ENCODE assay signal across 13 mouse cellular contexts in the genomic region with DNA sequence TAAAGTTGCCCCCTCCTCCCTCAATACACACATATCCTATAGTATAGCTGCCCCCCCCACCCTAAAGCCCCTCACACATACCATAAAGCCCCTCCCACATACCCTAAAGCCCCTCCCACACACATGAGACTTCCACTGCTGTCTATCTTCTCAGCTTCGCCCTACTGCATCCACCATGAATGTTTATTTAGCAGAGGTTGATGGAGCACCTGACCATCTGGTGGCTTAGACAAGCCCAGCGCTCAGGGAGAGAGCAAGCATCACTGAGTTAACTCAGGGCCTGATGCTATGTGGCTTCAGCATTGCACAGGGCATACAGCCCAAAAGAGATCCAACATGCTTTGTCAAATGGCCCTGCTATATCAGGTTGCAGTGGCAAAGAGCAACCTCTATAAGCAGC. TPM values are rescaled to one million over a fixed set of nuclear protein-coding genes. Genes with fewer than 3 reads are reported as not detected.
"Had no signal": no experiment of that assay in that cellular context is flagged by ENCODE, and none has a peak within 500 bp of the region (broad histone marks: within the 10 kb centered on the region; RNA-seq: fewer than 3 reads in every experiment).

No protein-coding gene starts in this region.

- H3K4me2 ChIP-seq: limb, embryonic 15.5 days; lung, embryonic 15.5 days; midbrain, embryonic 12.5 days had no signal

- H3K9ac ChIP-seq: intestine, embryonic 15.5 days; limb, embryonic 15.5 days; lung, embryonic 15.5 days; midbrain, embryonic 12.5 days had no signal

- H3K9me3 ChIP-seq: intestine, embryonic 15.5 days; limb, embryonic 15.5 days; lung, embryonic 15.5 days; megakaryocyte, embryonic 14.5 days; midbrain, embryonic 12.5 days had no signal

- H3K27ac ChIP-seq: limb, embryonic 15.5 days; lung, embryonic 15.5 days; macrophage; midbrain, embryonic 12.5 days had no signal

- H3K36me3 ChIP-seq: intestine, embryonic 15.5 days; limb, embryonic 15.5 days; lung, embryonic 15.5 days; midbrain, embryonic 12.5 days had no signal

- H3K4me1 ChIP-seq: limb, embryonic 15.5 days; lung, embryonic 15.5 days; midbrain, embryonic 12.5 days had no signal

- H3K27me3 ChIP-seq: intestine, embryonic 15.5 days; lung, embryonic 15.5 days; megakaryocyte, embryonic 14.5 days had no signal

- H3K4me3 ChIP-seq: intestine, embryonic 15.5 days; limb, embryonic 15.5 days; lung, embryonic 15.5 days; midbrain, embryonic 12.5 days had no signal

- DNase-seq: kidney, adult 9 months; kidney, postnatal 14 days; layer of hippocampus, postnatal 36 days; lung, postnatal 14 days; right cerebral cortex, adult 18-20 months; right cerebral cortex, postnatal 25 days; thymus, postnatal 4 days had no signal

RNA-seq across cellular contexts. Expression of a gene that starts 12.9 kb away (rescaled TPM):
- polyA plus RNA-seq: macrophage had no signal
